Mouse (Mus musculus) bone marrow, adult 2 months (tissue): ENCODE results near the gene Dnm1.

Experiments
- CTCF ChIP-seq: fragments of 200-500 bp; IDR thresholded peaks from 2 replicates; pipeline ENCODE4 v1.5.1; 2011; ENCODE audit warnings: low read length, control low read depth; ENCODE audit not compliant: control insufficient read depth, insufficient read depth
- POLR2A ChIP-seq: fragments of 200-500 bp; IDR thresholded peaks from 2 replicates; pipeline ENCODE4 v1.6.1; 2011; ENCODE audit warnings: low read depth, mild to moderate bottlenecking, control low read depth, low read length, borderline replicate concordance; ENCODE audit not compliant: control insufficient read depth

DNA sequence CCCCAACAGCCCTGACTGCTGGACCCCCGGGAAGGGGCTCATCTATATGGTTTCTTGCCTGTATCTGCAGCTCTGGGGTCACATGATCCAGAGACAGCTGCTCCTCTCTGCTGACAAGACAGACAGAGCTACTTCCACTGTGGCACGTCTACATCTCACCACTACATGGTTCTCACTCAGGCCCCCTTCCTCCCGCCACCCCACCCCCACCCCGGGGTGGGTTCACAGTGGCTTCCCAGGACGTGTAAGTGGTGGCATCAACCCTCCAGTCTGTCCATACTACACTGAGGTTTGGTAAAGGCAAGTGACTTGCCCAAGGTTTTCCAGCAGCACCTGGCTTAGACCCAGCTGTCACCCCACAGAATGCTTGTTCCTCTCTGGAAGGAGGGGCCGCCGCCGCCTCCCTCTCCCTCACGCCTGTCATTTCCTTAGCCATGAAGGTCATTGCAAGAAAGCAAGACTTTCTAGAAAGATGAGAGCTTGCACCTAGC, 1.6 kb downstream of the Dnm1 start:
- TF ChIP-seq CTCF = no peak
- TF ChIP-seq POLR2A = no peak
